Mouse (Mus musculus) bone marrow, adult 2 months (tissue): ENCODE data around the gene Plxna2.

ENCODE experiments used
- CTCF ChIP-seq: fragments of 200-500 bp; IDR thresholded peaks from 2 replicates; pipeline ENCODE4 v1.5.1; 2011; ENCODE audit warnings: low read length, control low read depth; ENCODE audit not compliant: control insufficient read depth, insufficient read depth
- POLR2A ChIP-seq: fragments of 200-500 bp; IDR thresholded peaks from 2 replicates; pipeline ENCODE4 v1.6.1; 2011; ENCODE audit warnings: low read depth, mild to moderate bottlenecking, control low read depth, low read length, borderline replicate concordance; ENCODE audit not compliant: control insufficient read depth

GRCm38 (mm10) chr1:194820953-194821352 lies 202.9 kb downstream of the Plxna2 start:
- TF ChIP-seq CTCF (no peak), POLR2A (no peak)
